Mouse (Mus musculus) forebrain, embryonic 11.5 days (tissue): Measurements from ENCODE around the gene AI182371. TPM values are rescaled to one million over a fixed set of nuclear protein-coding genes. Genes with fewer than 3 reads are reported as not detected.

Experiments used
- ATAC-seq: fragments of 200-750 bp; cut with Nextera tagmentation; replicated peaks from 2 replicates; pipeline ENCODE4 v1.8.0; 2017; ENCODE audit warnings: moderate TSS enrichment; ENCODE audit not compliant: low FRiP score
- DNase-seq: peaks from one replicate; pipeline ENCODE4 v3.0.0-alpha.2; 2017; ENCODE audit warnings: low spot score
- H3K27ac ChIP-seq: fragments of 300-500 bp; sonication (generic); 2 replicates; pipeline ENCODE4 v1.5.1; 2014; ENCODE audit warnings: low read depth, low read length
- H3K27me3 ChIP-seq: fragments of 300-500 bp; sonication (generic); 2 replicates; pipeline ENCODE4 v1.6.1; 2014; ENCODE audit warnings: mild to moderate bottlenecking, low read length, mixed read lengths; ENCODE audit not compliant: control insufficient read depth, insufficient read depth
- H3K36me3 ChIP-seq: fragments of 300-500 bp; sonication (generic); 2 replicates; pipeline ENCODE4 v1.6.1; 2014; ENCODE audit warnings: mild to moderate bottlenecking, low read length, moderate library complexity, mixed read lengths; ENCODE audit not compliant: control insufficient read depth, insufficient read depth
- H3K4me1 ChIP-seq: fragments of 300-500 bp; sonication (generic); replicated peaks from 2 replicates; pipeline ENCODE4 v1.6.1; 2014; ENCODE audit warnings: low read length, mixed read lengths; ENCODE audit not compliant: control insufficient read depth, insufficient read depth
- H3K4me2 ChIP-seq: fragments of 300-500 bp; sonication (generic); 2 replicates; pipeline ENCODE4 v1.6.1; 2014; ENCODE audit warnings: low read depth, mild to moderate bottlenecking, low read length, moderate library complexity, mixed read lengths; ENCODE audit not compliant: severe bottlenecking
- H3K4me3 ChIP-seq: fragments of 300-500 bp; sonication (generic); 2 replicates; pipeline ENCODE4 v1.5.1; 2014; ENCODE audit warnings: low read depth, low read length
- H3K9ac ChIP-seq: fragments of 300-500 bp; sonication (generic); 2 replicates; pipeline ENCODE4 v1.6.1; 2014; ENCODE audit warnings: low read length
- H3K9me3 ChIP-seq: fragments of 300-500 bp; sonication (generic); 2 replicates; pipeline ENCODE4 v1.6.1; 2016; ENCODE audit warnings: low read length, mixed read lengths; ENCODE audit not compliant: control insufficient read depth
- WGBS: fragments of 180-500 bp; shearing (Covaris S2); extraction: QIAGEN DNeasy Blood & Tissue Kit; methylation state at CpG from one replicate; pipeline ENCODE4 v1.1.7; 2014; 5-methylcytosine and 5-hydroxymethylcytosine counted together
- polyA plus RNA-seq: library from polyadenylated mRNA; unstranded; fragments of >200 nt; fragmentation: Nextera tagmentation; extraction: Ambion mirVana; gene quantifications from 2 replicates; pipeline ENCODE4 v1.2.1, GENCODE M21; 2014

AI182371 gene
- polyA plus RNA-seq, 1 experiment from 2014 or later: 0.17 TPM

- Histone ChIP-seq H3K4me2 (no peak overlapping the region), H3K27ac (no peak overlapping the region), H3K36me3 (no peaks in the 10 kb centered on the region), H3K9ac (no peak overlapping the region), H3K9me3 (no peaks in the 10 kb centered on the region), H3K4me3 (no peak overlapping the region), H3K27me3 (no peaks in the 10 kb centered on the region), H3K4me1 (no peaks in the 10 kb centered on the region)
- no peak for DNase-seq
- no peak for ATAC-seq
- 87% methylated on average over 6 of the region's 6 CpGs for WGBS
These were observed 814 bp downstream of the AI182371 start for GRCm38 (mm10) chr2:35100529-35100928.

- Histone ChIP-seq H3K36me3 (no peaks in the 10 kb centered on the region), H3K9me3 (no peaks in the 10 kb centered on the region), H3K4me3 (no peak overlapping the region), H3K9ac (no peak overlapping the region), H3K4me2 (no peak overlapping the region), H3K27me3 (no peaks in the 10 kb centered on the region), H3K27ac (no peak overlapping the region), H3K4me1 (no peaks in the 10 kb centered on the region)
- no peak for DNase-seq
- ATAC-seq: no peak
- 82% methylated on average over 4 of the region's 4 CpGs for WGBS
These were observed 13.9 kb downstream of the AI182371 start for GRCm38 (mm10) chr2:35087418-35087817.

GRCm38 (mm10) chr2:35079166-35079565 lies 22.2 kb downstream of the AI182371 start:
- no peak overlapping the region for H3K4me3 ChIP-seq
- H3K9ac ChIP-seq: no peak overlapping the region
- no peaks in the 10 kb centered on the region for H3K27me3 ChIP-seq
- no peaks in the 10 kb centered on the region for H3K4me1 ChIP-seq
- no peak for ATAC-seq
- no peaks in the 10 kb centered on the region for H3K9me3 ChIP-seq
- no peaks in the 10 kb centered on the region for H3K36me3 ChIP-seq
- no peak overlapping the region for H3K27ac ChIP-seq
- H3K4me2 ChIP-seq: no peak overlapping the region
- no peak for DNase-seq
- 77% methylated on average over 6 of the region's 6 CpGs for WGBS

GRCm38 (mm10) chr2:35074328-35074727 lies 27.0 kb downstream of the AI182371 start:
- WGBS: 85% methylated on average over 3 of the region's 3 CpGs

GRCm38 (mm10) chr2:35072547-35072946 lies 28.8 kb downstream of the AI182371 start:
- H3K9ac ChIP-seq: no peak overlapping the region
- ATAC-seq (no peak), DNase-seq (no peak)
- 75% methylated on average over 2 of the region's 2 CpGs for WGBS
- no peaks in the 10 kb centered on the region for H3K36me3 ChIP-seq
- no peaks in the 10 kb centered on the region for H3K27me3 ChIP-seq
- H3K9me3 ChIP-seq: no peaks in the 10 kb centered on the region
- no peak overlapping the region for H3K4me2 ChIP-seq
- H3K27ac ChIP-seq: no peak overlapping the region
- no peak overlapping the region for H3K4me3 ChIP-seq
- H3K4me1 ChIP-seq: no peaks in the 10 kb centered on the region

More at GRCm38 (mm10) chr2:35074328-35074727, 27.0 kb downstream of the AI182371 start:
- ATAC-seq (no peak), DNase-seq (no peak)
- Histone ChIP-seq H3K9ac (no peak overlapping the region), H3K4me3 (no peak overlapping the region), H3K4me2 (no peak overlapping the region), H3K9me3 (no peaks in the 10 kb centered on the region), H3K27me3 (no peaks in the 10 kb centered on the region), H3K4me1 (no peaks in the 10 kb centered on the region), H3K36me3 (no peaks in the 10 kb centered on the region), H3K27ac (no peak overlapping the region)

GRCm38 (mm10) chr2:35070275-35070674 lies 31.1 kb downstream of the AI182371 start:
- whole genome bisulfite sequencing: 89% methylated on average over 4 of the region's 4 CpGs
- Histone ChIP-seq H3K4me2 (no peak overlapping the region), H3K4me3 (no peak overlapping the region), H3K4me1 (no peaks in the 10 kb centered on the region), H3K27ac (no peak overlapping the region), H3K9me3 (no peaks in the 10 kb centered on the region), H3K27me3 (no peaks in the 10 kb centered on the region), H3K9ac (no peak overlapping the region), H3K36me3 (no peaks in the 10 kb centered on the region)
- ATAC-seq (no peak), DNase-seq (no peak)

GRCm38 (mm10) chr2:35069124-35069523 lies 32.2 kb downstream of the AI182371 start:
- H3K9ac ChIP-seq: no peak overlapping the region
- 97% methylated on average over 1 of the region's 1 CpGs for WGBS

GRCm38 (mm10) chr2:35067117-35067516 lies 34.2 kb downstream of the AI182371 start:
- ATAC-seq: no peak
- no peaks in the 10 kb centered on the region for H3K27me3 ChIP-seq
- no peak overlapping the region for H3K9ac ChIP-seq
- no peak overlapping the region for H3K27ac ChIP-seq
- no peaks in the 10 kb centered on the region for H3K4me1 ChIP-seq
- no peak for DNase-seq
- 88% methylated on average over 11 of the region's 11 CpGs for WGBS
- no peak overlapping the region for H3K4me2 ChIP-seq
- H3K9me3 ChIP-seq: no peaks in the 10 kb centered on the region
- no peaks in the 10 kb centered on the region for H3K36me3 ChIP-seq
- H3K4me3 ChIP-seq: no peak overlapping the region

More at GRCm38 (mm10) chr2:35069124-35069523, 32.2 kb downstream of the AI182371 start:
- H3K4me2 ChIP-seq: no peak overlapping the region
- no peak for ATAC-seq
- DNase-seq: no peak
- H3K27me3 ChIP-seq: no peaks in the 10 kb centered on the region
- no peaks in the 10 kb centered on the region for H3K9me3 ChIP-seq
- no peak overlapping the region for H3K27ac ChIP-seq
- no peaks in the 10 kb centered on the region for H3K36me3 ChIP-seq
- no peaks in the 10 kb centered on the region for H3K4me1 ChIP-seq
- H3K4me3 ChIP-seq: no peak overlapping the region

GRCm38 (mm10) chr2:35066525-35067082 lies 34.7 kb downstream of the AI182371 start:
- 92% methylated on average over 13 of the region's 13 CpGs for WGBS
- no peaks in the 10 kb centered on the region for H3K27me3 ChIP-seq
- no peak overlapping the region for H3K4me3 ChIP-seq
- no peak for ATAC-seq
- no peaks in the 10 kb centered on the region for H3K9me3 ChIP-seq
- H3K36me3 ChIP-seq: no peaks in the 10 kb centered on the region
- H3K4me2 ChIP-seq: no peak overlapping the region
- no peak overlapping the region for H3K27ac ChIP-seq
- H3K9ac ChIP-seq: no peak overlapping the region
- H3K4me1 ChIP-seq: no peaks in the 10 kb centered on the region
- no peak for DNase-seq
